Mouse (Mus musculus) heart, adult 2 months (tissue): ENCODE measurements around the gene Hoxc10.

Experiments
- CTCF ChIP-seq: fragments of 200-600 bp; IDR thresholded peaks from 2 replicates; pipeline ENCODE4 v1.8.1; 2022; ENCODE audit warnings: antibody characterized with exemption, mild to moderate bottlenecking, moderate library complexity
- EP300 ChIP-seq: fragments of 200-500 bp; IDR thresholded peaks from 2 replicates; pipeline ENCODE4 v1.6.1; 2011; ENCODE audit warnings: low read depth, low read length, control low read depth; ENCODE audit not compliant: insufficient read depth

DNA sequence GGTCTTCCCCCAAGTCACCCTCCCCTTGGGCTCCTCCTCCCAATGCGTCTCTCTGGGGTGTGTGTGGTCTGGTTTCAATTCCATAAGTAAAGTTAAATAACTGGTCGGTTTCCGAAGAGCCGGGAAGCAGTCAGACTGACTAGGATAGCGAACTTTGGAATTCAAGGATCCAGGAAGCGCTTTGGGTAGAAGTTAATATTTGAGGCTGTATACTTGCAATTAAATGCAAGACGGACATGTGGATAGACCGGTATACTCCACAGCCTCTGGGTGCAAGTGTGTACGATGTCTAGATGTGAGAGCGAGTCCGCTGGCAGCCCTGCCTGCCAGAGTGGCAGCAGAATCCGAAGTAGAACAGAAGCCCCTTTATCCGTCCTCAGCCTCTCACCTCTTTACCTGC lies 4.1 kb upstream of the Hoxc10 start:
- no peak for TF ChIP-seq EP300
- TF ChIP-seq CTCF: no peak
